Mouse (Mus musculus) hindlimb bud, embryonic 11.5 days (tissue): ENCODE data around the gene Pin1.

Source experiments
- DNase-seq: peaks from one replicate; pipeline ENCODE4 v3.0.0-alpha.2; 2012; ENCODE audit warnings: low read depth, low spot score; ENCODE audit errors: extremely low spot score

Pin1 gene

DNA sequence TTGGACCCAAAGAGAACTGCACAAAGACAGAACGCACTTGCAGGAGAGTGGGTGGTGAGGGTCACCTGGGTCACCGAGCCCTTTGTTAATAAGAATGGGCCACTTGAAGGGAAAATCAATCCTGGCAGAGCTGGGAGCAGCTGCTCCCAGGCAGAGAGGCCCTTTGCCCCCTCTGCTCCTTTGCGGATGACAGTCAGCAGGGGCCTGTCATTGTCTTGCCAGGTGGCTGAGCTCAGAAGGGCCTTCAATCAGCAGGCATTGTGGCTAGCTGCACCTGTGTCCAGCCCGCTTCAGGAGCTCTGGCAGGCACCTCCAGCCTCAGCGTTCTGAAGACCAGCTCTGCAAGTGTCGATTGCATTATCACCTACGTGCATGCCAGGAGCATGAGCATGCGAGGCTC, 45.6 kb downstream of the Pin1 start:
- DNase-seq = no peak

DNA sequence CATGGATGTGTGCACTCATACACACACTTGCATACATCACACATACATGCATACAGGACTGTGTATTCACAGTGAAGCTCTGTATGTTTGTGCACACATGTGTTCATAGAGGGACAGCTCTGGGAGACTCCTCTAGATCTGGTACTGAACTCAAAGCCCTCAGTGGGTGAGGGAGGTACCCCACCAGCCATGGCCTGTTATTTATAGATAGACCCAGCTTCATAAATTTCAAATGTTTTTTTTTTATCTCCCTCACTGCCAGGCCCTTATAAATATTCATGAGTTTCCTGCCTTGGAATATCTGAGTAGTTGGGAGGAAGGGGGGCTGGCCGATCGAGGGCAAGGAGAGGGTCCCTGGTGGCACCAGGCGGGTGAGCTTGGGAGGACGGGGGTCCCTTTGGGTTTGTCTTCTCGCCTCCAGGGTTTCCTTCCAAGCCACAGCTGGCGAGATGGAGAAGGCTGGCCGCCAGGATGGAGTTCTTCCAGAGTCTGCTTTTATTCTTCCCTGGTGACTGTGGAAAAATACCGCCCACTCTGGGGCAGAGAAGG, 52.0 kb downstream of the Pin1 start:
- DNase-seq = no peak

DNA sequence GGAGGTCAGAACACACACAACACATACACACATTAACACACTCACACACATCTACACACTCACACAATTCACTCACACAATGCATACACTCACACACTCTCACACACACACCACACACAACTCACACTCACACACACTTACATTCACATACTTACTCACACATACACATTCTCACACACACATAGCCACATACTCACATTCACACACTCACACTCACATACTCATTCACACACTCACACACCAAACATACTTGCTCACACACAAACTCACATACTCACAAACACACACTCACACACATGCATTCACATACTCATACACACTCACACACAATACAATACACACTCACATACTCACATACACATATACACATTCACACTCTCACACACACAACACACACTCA, 53.5 kb downstream of the Pin1 start:
- DNase-seq = no peak

DNA sequence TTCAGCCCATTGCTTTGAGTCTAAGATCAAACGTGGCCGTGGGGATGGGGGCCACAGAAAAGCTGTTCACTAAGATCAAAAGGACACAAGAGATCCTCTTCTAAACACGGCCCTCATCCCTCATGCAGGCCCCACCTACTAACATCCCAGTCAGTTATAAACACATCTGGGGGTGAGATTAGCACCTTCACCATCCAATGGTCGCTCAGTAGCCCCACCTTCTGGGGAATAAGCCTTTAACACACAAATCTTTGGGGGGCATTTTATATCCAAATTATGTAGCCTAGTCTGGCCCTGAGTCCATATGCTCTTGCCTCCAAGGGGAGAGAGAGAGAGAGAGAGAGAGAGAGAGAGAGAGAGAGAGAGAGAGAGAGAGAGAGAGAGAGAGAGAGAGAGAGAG, 54.1 kb downstream of the Pin1 start:
- DNase-seq = no peak

DNA sequence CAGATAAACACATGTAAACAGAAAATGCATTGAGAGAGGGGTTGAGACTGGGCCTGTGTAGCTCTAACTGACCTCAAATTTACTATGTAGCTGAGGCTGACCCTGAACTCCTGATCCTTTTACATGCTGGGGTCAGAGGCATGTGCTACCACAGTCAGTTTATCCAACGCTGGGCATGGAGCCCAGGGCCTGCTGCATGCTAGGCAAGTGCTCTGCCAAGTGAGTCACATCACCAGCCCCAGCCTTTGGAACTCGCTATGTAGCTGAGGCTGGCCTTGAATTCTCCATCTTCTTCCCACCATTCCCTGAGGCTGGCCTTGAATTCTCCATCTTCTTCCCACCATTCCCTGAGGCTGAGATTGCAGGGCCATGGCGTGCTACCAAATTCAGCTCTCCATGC, 58.6 kb downstream of the Pin1 start:
- DNase-seq = no peak

DNA sequence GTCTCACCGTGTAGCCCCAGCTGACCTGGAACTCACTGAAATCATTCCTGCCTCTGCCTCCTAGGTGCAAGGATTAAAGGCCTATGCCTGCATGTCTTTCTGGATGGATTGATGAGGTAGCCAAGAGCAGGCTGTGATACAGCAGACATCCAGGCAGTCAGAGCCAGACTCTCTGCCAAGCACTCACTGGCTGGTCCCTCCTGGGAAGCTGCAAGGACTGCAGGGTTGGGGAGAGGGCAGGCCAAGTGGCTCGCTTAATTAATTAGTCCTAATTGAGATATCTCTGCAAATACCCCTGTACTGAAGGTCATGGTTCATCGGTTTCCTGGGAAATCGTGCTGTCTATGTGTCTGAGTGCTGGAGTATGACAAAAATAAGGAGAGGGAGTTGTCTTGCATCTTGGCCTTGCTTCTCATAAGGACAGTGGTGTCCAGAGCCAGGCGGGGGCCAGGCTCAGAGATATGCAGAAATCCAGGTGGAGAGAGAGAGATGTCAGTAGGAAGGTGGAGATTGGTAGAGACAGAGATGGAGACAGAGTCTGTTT, 61.1 kb downstream of the Pin1 start:
- no peak for DNase-seq

DNA sequence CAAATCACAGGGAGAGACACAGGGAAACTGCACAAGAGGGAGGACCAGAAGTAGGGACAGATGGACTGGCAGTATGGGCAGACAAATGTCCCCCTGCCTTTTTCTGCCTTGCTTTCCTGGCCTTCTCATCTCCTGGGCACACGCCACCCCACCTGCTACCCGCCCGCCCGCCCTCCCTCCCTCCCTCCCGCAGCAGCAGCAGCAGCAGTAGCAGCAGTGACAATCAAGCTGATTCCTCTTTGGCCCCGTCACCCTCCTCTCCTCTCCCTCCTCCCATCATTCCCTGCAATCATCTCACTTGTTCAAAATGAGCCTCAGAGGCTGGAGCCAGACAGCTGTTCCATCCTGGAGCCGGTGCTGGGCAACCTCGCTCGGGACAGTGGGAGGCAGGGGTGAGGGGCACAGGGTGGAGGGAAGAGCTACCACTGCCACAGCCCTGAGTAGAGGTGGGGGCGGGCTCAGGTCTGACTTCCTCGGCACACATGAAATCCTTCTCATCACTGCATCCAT, 61.6 kb downstream of the Pin1 start:
- DNase-seq = no peak

DNA sequence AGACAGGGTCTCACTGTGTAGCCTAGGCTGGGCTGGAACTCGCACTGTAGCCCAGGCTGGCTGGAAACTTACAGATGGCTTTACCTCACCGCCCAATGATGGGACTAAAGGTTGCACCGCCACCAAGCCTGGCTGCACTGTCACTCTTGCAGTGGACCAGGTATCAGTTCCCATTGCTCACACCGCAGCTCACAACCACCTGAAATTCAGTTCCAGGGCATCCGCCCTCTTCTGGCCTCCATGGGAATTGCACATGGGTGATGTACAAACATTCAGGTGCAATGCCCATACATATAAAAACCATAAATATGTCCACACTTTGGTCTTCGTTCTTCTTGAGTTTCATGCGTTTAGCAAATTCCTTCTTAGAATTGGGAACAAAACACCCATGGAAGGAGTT, 63.4 kb downstream of the Pin1 start:
- no peak for DNase-seq
